Mouse (Mus musculus): Measurements from ENCODE around the gene Rwdd3.

- no peak for TF ChIP-seq POLR2A (IDR thresholded peaks at IDR 0.05; ENCODE audit: extremely low read depth, insufficient read depth, low read length)
- TF ChIP-seq CTCF (IDR thresholded peaks at IDR 0.05; ENCODE audit: low read depth, low read length) = 0 out of 2 replicates have a peak, but pooled peaks have one; percentile 17
Observed at GRCm38 (mm10) chr3:121161661-121162060, 9.8 kb downstream of the Rwdd3 start.

All from liver, adult 2 months (tissue).